ENCODE assay signal across 22 mouse cellular contexts in genomic region chr7:50924102-50925011, GRCm38 (mm10).
DNase-seq lines count a peak whose midpoint lies in the region; ATAC-seq and TF ChIP-seq lines count a peak whose summit lies in the region.
"Had no signal": no experiment of that assay in that cellular context is flagged by ENCODE, and none has a peak within 500 bp of the region (broad histone marks: within the 10 kb centered on the region; RNA-seq: fewer than 3 reads in every experiment).

No protein-coding gene starts in this region.

- intact Hi-C loops in left cerebral cortex, postnatal 4 days (cut with DNase I) = loop anchor here (5.0 kb wide), 1 partner anchor 657 kb away; no protein-coding TSS in a partner anchor

- ATAC-seq in hindbrain, postnatal 0 days = no peak
- peak; percentile 60 for ATAC-seq in forebrain, embryonic 12.5 days (ENCODE audit: low FRiP score)
- ATAC-seq in hindbrain, embryonic 11.5 days (ENCODE audit: low FRiP score) = peak; percentile 72
- ATAC-seq in midbrain, embryonic 15.5 days (replicated peaks) = peak; percentile 62; the same call in 1 of the 2 replicates

- H3K4me2 ChIP-seq in hindbrain, postnatal 0 days (ENCODE audit: low read depth, low read length) = no peak overlapping the region
- H3K4me2 ChIP-seq in forebrain, embryonic 12.5 days = no peak overlapping the region
- H3K4me2 ChIP-seq in hindbrain, embryonic 11.5 days (replicated peaks; ENCODE audit: low read depth, low read length) = no peak overlapping the region
- H3K4me2 ChIP-seq in midbrain, embryonic 15.5 days = no peak overlapping the region
- H3K4me2 ChIP-seq: heart, embryonic 11.5 days; limb, embryonic 13.5 days; lung, embryonic 15.5 days had no signal

- TF ChIP-seq CTCF in hindbrain, postnatal 0 days (IDR thresholded peaks at IDR 0.05; ENCODE audit: low read depth) = no peak

- peaks cover 14% of the 10 kb centered on the region for H3K4me1 ChIP-seq in hindbrain, embryonic 10.5 days (replicated peaks)
- H3K4me1 ChIP-seq in hindbrain, postnatal 0 days (ENCODE audit: insufficient read depth, low read length) = peaks cover 4% of the 10 kb centered on the region; the same call in 1 of the 2 replicates
- peaks cover 14% of the 10 kb centered on the region for H3K4me1 ChIP-seq in forebrain, embryonic 12.5 days
- H3K4me1 ChIP-seq in hindbrain, embryonic 11.5 days (replicated peaks; ENCODE audit: control insufficient read depth, insufficient read depth, low read length) = 0 out of 2 replicates have a peak, but pooled peaks cover 2% of the 10 kb centered on the region
- H3K4me1 ChIP-seq in midbrain, embryonic 15.5 days = peaks cover 13% of the 10 kb centered on the region
- H3K4me1 ChIP-seq: limb, embryonic 13.5 days; lung, embryonic 15.5 days had no signal

- H3K27ac ChIP-seq in hindbrain, embryonic 10.5 days = no peak overlapping the region
- no peak overlapping the region for H3K27ac ChIP-seq in hindbrain, postnatal 0 days
- H3K27ac ChIP-seq in forebrain, embryonic 12.5 days = no peak overlapping the region
- 0 out of 2 replicates have a peak overlapping the region, but pooled peaks have one; percentile 42 for H3K27ac ChIP-seq in hindbrain, embryonic 11.5 days (ENCODE audit: low read depth, low read length)
- H3K27ac ChIP-seq in midbrain, embryonic 15.5 days = no peak overlapping the region
- H3K27ac ChIP-seq: limb, embryonic 13.5 days; liver, embryonic 14.5 days; lung, embryonic 15.5 days; macrophage had no signal

- no peaks in the 10 kb centered on the region for H3K27me3 ChIP-seq in hindbrain, embryonic 10.5 days (ENCODE audit: insufficient read depth, poor library complexity, severe bottlenecking)
- no peaks in the 10 kb centered on the region for H3K27me3 ChIP-seq in hindbrain, postnatal 0 days (ENCODE audit: insufficient read depth, low read length)
- H3K27me3 ChIP-seq in forebrain, embryonic 12.5 days = no peaks in the 10 kb centered on the region
- H3K27me3 ChIP-seq in hindbrain, embryonic 11.5 days (ENCODE audit: control insufficient read depth, insufficient read depth, low read length) = no peaks in the 10 kb centered on the region
- no peaks in the 10 kb centered on the region for H3K27me3 ChIP-seq in midbrain, embryonic 15.5 days (replicated peaks)
- H3K27me3 ChIP-seq: CH12.LX; limb, embryonic 13.5 days; lung, embryonic 15.5 days had no signal

- no peaks in the 10 kb centered on the region for H3K9me3 ChIP-seq in hindbrain, embryonic 10.5 days
- H3K9me3 ChIP-seq in hindbrain, postnatal 0 days (ENCODE audit: low read length) = no peaks in the 10 kb centered on the region
- H3K9me3 ChIP-seq in forebrain, embryonic 12.5 days = no peaks in the 10 kb centered on the region
- no peaks in the 10 kb centered on the region for H3K9me3 ChIP-seq in hindbrain, embryonic 11.5 days (ENCODE audit: control insufficient read depth, low read length)
- no peaks in the 10 kb centered on the region for H3K9me3 ChIP-seq in midbrain, embryonic 15.5 days
- H3K9me3 ChIP-seq: limb, embryonic 13.5 days; lung, embryonic 15.5 days had no signal

- no peak overlapping the region for H3K4me3 ChIP-seq in hindbrain, embryonic 10.5 days
- H3K4me3 ChIP-seq in hindbrain, postnatal 0 days (ENCODE audit: low read length) = no peak overlapping the region
- no peak overlapping the region for H3K4me3 ChIP-seq in forebrain, embryonic 12.5 days (replicated peaks)
- H3K4me3 ChIP-seq in hindbrain, embryonic 11.5 days (ENCODE audit: low read depth, low read length) = no peak overlapping the region
- no peak overlapping the region for H3K4me3 ChIP-seq in midbrain, embryonic 15.5 days
- H3K4me3 ChIP-seq: limb, embryonic 13.5 days; lung, embryonic 15.5 days; myocyte had no signal

- no peak overlapping the region for H3K9ac ChIP-seq in hindbrain, postnatal 0 days (replicated peaks; ENCODE audit: low read length)
- H3K9ac ChIP-seq in forebrain, embryonic 12.5 days = no peak overlapping the region
- no peak overlapping the region for H3K9ac ChIP-seq in hindbrain, embryonic 11.5 days (ENCODE audit: low read depth, low read length)
- no peak overlapping the region for H3K9ac ChIP-seq in midbrain, embryonic 15.5 days
- H3K9ac ChIP-seq: limb, embryonic 13.5 days; liver, embryonic 14.5 days; lung, embryonic 15.5 days had no signal

- WGBS in hindbrain, embryonic 10.5 days = 48% methylated on average over 6 of the region's 6 CpGs
- 15% methylated on average over 6 of the region's 6 CpGs for WGBS in hindbrain, postnatal 0 days
- 16% methylated on average over 6 of the region's 6 CpGs for WGBS in forebrain, embryonic 12.5 days
- WGBS in hindbrain, embryonic 11.5 days = 36% methylated on average over 6 of the region's 6 CpGs
- 20% methylated on average over 6 of the region's 6 CpGs for WGBS in midbrain, embryonic 15.5 days

- DNase-seq in hindbrain, embryonic 10.5 days (ENCODE audit: low spot score) = peak; percentile 5
- no peak for DNase-seq in hindbrain, postnatal 0 days (ENCODE audit: low spot score)
- DNase-seq in hindbrain, embryonic 11.5 days (ENCODE audit: low spot score) = peak; percentile 9
- DNase-seq in left cerebral cortex, postnatal 4 days = no peak
- no peak for DNase-seq in thymus, postnatal 25 days
- DNase-seq in thymus, adult 18-20 months = no peak
- DNase-seq: adrenal gland, postnatal 36 days; cerebellum, adult 18-20 months; heart, postnatal 10 days; kidney, adult 2 months; kidney, postnatal 10 days; right cerebral cortex, adult 18-20 months; thymus, postnatal 36 days had no signal

- no peaks in the 10 kb centered on the region for H3K36me3 ChIP-seq in hindbrain, embryonic 10.5 days
- H3K36me3 ChIP-seq in hindbrain, postnatal 0 days (ENCODE audit: insufficient read depth, low read length) = no peaks in the 10 kb centered on the region
- H3K36me3 ChIP-seq in forebrain, embryonic 12.5 days (replicated peaks) = no peaks in the 10 kb centered on the region
- no peaks in the 10 kb centered on the region for H3K36me3 ChIP-seq in hindbrain, embryonic 11.5 days (ENCODE audit: control insufficient read depth, insufficient read depth, low read length)
- no peaks in the 10 kb centered on the region for H3K36me3 ChIP-seq in midbrain, embryonic 15.5 days (replicated peaks)
- H3K36me3 ChIP-seq: limb, embryonic 13.5 days; lung, embryonic 15.5 days had no signal

Comparison
In these comparisons a context has a peak if more than half of its experiments do, and no peak if none do; other contexts are left out.
1. DNase-seq: peak in hindbrain, embryonic 10.5 days (single experiment) and hindbrain, embryonic 11.5 days (single experiment); none in hindbrain, postnatal 0 days (single experiment), left cerebral cortex, postnatal 4 days (single experiment), thymus, postnatal 25 days (single experiment) and thymus, adult 18-20 months (0 of 2).